Mouse (Mus musculus): ENCODE measurements at regions not wholly inside any gene's neighbourhood (a gene's known extent, or its start where the extent isn't known, plus 50 kb on each side); places are given as distances from the start of the nearest gene placed in this dataset.

DNA sequence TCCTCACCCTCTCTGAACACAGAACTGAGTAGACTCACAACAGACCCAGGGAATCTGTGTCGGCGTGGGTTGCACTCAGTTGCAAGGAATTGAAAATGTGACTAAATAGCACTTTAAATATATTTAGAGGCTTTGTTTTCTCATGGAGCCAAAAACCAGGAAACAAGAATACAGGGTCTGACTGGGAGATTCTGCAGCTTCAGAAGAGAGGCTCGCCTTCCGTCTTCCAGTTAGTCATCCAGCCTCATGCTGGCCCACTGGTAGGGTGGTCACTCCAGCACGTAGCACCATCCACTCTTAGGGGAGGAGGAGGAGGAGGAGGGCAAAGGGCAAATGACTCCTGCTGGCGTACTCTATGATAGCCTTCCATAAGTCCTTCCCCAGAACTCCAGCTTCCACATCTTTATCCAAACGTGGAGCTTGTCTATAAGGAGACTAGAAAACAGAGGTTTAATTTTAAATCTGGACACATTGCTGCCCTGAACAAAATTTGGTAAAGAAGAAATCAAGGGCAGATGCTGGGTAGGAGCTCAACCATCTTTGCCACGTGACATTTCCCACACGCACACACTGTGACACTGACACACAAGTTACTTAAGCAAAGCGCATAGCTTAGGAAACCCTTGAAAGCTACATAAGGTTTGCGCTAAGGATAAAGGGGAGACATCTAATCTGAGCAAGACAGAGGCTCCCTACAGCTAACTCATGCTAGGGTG is 60.8 kb downstream of the Mis18a start:
- DNase-seq, result no peak

DNA sequence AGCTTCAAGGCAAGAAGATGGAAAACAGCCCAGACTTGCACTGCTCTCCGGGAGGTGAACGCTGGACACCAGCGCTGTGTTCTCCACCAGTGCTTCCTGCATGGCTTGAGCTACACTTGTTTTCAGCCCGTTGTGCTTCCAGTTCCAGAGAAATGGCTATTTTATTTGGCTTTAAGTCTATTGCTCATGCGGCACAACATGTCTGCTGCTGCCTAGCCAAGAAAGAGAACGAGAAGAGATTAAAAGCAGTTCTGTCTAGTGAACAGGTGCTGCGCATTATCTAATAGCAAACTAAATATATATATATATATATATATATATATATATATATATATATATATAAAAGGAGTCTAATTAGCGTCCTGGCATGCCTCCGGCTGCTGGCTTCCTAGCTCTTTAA is 63.1 kb downstream of the Mis18a start:
- DNase-seq, result no peak

DNA sequence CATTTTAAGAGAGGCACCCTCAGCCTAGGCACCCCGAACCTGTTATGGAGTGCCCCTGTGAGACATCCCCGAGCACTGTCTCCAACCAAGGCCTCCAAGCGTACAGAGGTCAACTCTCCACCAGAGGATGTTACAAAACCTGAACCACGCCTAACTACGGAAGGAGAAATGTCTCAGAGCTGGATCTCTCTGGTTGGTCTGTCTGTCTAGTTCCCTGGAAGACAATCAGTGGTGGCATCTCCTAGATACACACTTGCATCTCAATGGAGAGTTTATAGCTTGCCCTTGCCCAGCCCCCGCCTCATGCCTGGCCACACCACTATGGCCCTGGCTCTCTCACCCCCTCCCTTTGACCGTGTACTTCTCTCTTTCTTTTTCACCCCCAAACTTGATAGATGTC is 69.2 kb downstream of the Mis18a start:
- DNase-seq, result no peak

DNA sequence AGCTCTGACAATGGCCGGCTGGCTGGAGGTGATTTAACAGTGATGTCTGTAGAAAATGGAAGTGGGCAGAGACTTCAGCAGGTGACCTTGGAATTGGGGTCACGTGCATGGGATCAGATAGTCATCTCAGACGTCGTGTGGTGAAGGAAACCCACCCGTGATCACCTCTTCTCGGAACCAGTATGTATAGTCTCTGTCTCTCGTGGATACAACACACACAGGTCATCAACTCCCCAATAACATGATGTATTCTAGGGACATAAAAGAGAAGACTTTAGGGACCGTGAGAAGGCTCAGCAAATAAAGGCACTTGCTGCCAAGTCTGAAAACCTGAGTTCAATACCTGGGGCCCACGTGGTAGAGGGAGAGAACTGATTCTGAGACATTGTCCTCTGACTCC is 70.2 kb downstream of the Mis18a start:
- no peak for DNase-seq

DNA sequence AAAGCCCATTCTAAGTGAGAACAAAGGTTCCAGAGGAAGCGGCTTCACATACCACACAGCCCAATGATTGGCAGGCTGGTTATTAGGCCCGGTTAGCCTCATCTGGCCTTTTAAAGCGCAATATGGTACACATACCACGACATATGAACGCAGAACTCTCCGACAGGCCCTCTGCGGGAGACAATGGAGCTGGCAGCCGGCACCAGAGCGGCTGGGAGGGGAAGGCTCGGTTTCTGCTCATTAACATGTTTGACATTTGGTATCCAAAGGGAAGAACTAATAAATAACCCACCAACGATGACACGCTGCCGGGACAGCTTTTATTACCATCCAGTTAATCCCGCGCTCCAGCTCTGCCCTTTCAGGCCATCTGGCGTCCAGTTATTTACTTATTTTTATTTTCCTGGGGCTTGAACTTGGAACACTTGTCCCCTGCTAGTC is 70.6 kb downstream of the Mis18a start:
- DNase-seq, result no peak

DNA sequence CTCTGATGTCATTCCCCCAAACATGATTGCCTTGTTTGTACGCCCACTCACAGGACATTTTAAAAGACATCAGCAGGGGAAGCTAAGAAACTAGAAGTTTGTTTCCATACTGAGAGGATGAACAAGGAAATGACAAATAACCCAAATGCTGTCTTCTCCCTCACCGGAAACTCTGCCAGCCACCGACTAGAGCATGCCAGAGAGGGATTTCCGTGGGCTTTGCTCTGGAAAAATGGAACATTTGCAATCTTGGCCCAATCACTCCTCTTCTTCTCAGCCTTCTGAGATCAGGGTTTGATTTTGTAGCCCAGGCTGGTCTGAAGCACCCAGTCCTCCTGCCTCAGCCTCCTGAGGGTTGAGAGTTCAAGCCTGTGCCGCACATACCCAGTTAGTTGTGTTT is 72.4 kb downstream of the Mis18a start:
- no peak for DNase-seq

DNA sequence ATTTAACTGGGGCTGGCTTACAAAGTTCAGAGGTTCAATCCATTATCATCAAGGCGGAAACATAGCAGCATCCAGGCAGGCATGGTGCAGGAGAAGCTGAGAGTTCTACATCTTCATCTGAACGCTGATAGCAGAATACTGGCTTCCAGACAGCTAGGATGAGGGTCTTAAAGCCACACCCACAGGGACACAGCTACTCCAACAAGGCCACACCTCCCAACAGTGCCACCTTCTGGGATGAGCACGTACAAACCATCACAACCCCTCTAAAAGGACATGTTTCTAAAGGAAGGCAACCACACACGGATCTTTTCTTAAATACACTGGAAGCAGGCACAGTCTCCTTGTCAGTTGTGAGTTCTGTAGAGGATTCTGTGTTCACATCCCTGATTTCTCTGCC is 74.4 kb downstream of the Mis18a start:
- DNase-seq, result no peak

DNA sequence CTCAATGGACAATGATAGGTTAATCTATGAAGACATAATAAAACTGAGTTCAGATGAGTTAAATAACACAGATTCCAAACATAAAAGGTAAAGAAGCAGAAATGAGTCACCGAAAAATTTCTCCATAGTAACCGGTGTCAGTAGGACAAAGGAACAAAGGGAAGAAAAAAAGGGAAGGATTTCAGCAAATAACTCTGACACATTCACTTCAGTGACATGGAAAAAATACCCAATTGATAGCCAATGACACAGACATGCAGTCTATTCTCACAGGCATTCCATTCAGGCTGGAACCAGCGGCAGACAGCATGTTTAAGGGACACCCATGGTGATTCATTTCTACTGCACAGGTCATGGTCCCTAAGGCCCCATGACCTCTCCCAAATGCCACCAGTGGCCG is 79.0 kb downstream of the Mis18a start:
- no peak for DNase-seq

DNA sequence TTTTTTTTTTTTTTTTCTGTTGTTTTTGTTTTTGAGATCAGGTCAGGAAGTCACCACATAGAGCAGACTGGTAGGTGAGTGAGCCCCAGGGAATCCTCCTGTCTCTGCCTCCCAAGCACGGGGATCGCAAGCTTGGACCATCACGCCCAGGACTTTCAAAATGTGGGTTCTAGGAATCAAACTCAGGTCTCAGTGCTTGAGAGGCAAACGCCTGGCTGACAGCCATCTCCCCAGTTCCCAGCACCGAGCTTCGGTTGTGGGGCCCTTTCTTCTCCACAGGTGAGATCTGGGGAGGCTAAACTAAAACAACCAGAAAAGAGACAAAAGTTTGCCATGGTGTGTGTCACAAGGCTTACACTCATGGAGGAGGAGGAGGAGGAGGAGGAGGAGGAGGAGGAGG is 84.5 kb downstream of the Mis18a start:
- DNase-seq, result no peak

DNA sequence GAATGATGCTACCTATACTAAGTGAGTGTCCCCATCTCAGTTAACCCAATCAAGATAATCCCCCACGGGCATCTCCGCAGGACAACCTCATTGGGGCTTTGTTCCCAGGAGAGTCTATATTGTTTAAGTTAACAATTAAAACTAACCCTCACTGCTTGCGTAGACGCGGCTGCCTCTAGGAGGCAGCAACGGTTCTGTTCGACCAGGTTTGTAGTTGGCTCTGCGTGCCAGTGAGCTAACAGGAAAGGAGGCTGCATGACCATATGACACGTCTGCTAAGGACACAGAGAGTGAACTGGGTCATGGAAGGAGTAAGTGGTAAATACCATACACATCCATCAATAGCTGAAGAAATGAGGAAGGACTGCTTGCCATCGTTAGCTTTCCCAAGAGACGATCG is 92.0 kb downstream of the Mis18a start:
- DNase-seq, result no peak

DNA sequence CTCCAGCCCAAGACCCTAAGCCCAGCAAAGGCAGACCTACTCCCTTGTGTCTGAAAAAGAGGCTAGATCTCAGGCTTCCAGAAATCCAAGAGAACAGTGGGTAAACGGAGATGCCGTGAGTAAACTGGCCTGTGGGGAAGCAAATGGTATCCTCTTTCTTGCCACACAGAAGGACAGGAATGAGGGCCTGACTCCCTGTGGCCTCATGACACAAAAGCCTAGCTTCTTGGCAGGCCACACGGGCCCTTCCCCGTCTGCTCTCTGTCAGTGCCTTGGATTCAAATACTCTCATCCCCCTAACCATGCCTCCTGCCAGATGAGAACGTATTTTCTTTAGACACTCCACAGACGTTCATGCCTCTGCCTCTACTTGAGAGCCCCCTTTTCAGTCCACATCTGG is 97.2 kb downstream of the Mis18a start:
- no peak for DNase-seq

DNA sequence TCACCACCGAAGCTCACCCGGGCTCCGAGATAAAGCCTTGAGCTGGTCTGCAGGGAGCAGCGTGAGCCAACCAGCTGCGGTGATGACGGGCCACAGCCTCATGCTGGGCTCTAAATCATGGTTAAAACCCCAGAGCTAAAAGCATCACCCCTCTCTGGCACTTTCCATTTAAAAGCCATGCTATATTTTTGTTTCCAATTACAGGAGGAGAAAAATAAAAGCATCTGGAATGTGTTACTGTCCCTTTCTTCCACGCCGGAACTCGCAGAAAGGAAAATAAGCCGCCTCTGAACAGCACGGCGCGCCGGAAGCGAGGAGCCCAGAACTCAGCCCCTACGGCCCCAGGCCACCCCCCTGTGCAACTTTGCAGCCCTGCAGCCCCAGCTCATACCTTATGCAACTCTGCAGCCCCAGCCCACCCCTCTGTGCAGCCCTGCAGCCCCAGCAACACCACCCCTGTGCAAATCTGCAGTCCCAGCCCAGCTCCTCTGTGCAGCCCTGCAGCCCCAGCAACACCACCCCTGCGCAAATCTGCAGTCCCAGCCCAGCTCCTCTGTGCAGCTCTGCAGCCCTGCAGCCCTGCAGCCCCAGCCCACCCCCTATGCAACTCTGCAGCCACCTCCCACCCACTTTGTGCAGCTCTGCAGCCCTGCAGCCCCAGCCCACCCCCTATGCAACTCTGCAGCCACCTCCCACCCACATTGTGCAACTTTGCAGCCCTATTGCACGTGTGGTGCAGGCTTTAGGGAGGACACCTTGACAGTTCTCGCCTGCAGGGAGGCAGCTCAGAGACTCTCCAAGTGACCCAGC is 97.9 kb downstream of the Mis18a start:
- no peak for DNase-seq

DNA sequence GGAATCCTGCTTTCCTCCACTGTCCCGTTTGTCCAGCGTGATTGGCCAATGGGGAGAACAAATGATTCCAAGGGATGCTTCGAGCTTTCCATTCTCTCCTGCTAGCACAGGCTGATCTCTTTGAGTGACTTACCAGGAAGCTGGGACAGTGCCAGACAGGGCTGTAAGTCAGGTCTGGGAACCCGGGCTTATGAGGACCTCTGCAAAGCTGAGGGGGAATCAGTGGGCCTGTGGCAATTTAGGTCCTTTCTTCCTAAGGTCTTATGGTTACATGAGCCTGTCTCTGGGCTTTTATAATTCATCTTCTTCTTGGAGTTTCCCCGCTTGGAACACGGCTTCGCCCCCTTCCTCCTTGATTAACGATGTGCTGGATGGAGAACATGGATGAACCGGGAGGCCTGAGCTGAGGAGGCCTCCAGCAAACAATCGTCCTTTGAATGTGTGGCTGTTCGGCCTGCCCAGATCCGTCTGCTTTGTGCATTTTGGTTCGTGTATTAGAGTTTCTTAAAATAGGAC is 98.5 kb downstream of the Mis18a start:
- DNase-seq, result no peak

DNA sequence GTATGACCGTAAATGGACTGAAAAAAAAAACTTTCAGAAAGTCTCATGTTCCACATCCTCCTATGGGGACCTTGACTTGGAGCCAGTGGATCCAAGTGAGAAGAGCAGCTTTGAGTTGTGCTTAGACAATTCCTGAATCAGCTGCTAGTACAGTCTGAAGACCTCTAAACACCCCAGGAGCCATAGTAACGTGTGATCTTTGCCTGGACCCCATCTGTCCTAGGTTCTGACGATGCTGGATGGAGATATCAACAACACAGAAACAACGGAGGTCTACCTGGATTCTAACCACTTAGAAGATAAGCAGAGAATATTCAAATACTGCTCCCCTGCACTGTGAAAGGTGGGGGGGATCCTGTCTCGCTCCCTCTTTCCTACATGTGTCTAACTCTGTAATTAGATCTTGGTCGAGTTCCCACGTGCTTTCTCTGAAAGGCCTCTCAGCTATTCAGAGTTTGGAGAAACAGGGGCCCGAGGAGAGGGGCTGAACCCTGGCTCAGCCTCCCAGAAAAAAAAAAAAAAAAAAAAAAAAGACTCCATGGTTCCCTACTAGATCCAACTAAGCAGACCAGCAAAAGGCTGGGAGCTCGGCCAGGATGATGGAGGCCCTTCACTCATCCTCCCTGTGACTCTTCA is 101.1 kb downstream of the Mis18a start:
- no peak for DNase-seq

DNA sequence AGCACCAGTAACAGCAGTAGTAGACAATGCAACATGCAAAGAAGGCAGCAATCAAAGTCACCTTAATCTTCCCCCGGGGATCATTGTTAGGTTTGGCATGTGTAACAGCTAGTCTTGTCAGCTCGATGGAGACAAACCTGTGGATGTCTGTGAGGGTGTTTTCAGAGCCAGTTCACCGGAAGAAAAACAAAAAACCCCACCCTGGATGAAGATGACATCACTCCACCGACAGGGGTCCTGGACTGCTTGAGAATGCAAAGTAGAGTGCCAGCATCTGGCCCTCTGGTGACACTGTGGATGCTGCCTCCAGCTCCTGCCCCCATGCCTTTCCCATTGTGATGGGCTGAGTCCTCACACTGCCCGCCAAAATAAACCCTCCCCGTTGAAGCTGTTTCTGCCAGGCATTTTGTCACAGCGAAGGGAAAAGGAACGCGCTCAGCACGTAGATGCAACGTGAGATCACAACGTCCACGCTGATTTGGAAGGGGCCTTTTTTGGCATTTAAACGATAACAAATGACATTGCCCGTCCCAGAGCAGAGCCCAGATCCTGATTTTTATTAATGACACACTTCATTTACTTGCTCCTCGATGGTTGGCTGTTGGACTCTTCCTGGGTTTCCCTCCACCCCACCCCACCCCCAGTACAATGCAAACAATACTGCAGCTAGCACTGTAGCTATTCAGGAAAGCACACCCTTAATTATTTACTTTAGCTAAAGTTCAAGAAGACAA is 101.7 kb downstream of the Mis18a start:
- no peak for DNase-seq

DNA sequence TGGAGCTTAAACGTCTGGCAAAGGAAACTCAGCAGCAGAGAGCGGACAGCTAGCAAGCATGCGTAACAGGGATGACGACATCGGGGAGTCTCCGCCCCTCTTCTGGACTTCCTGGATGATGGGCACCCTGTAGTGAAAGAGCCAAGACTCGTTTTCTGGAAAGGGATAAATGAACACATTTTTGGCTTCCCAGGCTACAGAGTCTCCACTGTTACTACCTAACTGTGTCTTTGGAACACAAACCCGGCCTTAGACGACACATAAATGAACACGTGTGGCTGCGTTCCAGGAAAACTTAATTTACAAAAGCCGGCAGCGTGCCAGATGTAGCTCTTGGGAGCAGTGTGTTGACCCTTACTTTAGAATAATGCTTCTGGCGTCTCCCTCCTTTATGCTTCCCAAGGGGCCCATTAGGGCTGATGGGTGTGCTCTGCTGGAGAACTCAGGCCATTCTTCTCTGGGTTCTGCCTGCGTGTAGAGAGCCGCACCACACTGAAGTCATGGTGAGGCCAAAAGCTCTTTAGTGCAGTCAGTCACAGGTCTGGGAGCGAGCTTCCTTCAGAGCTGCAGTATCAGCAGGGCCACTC is 103.1 kb downstream of the Mis18a start:
- DNase-seq, result peak; percentile 50

DNA sequence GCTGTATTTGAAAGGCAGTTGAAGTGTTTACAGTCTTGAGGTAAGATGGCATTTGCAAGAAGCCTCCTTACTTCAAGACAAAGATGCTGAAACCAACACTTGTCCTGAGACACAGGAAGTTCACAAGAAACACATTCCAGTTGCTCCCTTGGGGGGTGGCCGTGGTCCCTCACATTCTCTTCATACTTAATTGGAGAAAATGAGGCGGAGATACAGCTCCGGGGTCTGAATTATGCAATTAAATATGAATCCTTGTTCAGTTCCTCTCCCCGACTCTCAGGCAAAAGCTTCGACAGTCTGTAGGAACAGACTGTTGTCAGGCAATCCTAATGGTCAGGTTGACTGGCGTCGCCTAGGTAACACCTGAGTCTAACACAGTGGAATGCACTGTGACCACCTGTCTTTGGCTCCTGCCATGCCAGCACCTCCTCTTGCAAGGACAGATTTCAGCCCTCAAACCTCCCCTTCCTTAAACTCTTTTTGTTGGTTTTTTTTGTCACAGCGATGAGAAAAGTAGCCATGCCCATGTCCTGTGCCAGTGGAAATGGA is 104.5 kb downstream of the Mis18a start:
- no peak for DNase-seq

DNA sequence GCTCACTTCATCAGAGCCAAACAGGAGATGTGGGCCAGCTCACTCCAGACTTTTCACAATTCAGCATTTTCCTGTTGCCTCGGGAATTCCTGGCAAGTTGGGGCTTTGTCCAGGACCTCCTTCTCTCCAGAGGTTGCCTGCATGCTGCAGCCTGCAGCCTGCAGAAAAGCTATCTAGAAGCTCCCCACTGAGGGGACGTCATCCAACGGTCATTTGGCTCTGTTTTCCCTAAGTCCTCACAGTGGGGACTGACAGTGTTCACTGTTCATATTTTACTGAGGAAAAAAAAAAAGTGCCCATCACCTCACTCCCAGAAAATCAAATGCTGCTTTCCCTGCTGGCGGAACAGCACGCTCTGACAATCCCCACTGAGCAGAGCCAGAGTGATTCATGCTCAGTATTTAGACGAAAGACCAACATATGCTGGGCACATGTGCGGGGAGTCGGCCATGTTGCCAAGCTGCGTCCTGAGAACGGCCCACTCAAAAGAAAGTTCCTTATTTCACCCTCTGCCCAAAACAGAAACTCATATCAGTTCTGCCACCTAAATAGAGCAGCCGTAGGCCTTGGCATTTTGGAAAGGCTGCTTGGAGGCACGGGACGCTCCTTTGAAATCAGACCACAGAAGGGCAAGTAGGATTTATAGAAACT is 105.3 kb downstream of the Mis18a start:
- DNase-seq, result peak; percentile 90

DNA sequence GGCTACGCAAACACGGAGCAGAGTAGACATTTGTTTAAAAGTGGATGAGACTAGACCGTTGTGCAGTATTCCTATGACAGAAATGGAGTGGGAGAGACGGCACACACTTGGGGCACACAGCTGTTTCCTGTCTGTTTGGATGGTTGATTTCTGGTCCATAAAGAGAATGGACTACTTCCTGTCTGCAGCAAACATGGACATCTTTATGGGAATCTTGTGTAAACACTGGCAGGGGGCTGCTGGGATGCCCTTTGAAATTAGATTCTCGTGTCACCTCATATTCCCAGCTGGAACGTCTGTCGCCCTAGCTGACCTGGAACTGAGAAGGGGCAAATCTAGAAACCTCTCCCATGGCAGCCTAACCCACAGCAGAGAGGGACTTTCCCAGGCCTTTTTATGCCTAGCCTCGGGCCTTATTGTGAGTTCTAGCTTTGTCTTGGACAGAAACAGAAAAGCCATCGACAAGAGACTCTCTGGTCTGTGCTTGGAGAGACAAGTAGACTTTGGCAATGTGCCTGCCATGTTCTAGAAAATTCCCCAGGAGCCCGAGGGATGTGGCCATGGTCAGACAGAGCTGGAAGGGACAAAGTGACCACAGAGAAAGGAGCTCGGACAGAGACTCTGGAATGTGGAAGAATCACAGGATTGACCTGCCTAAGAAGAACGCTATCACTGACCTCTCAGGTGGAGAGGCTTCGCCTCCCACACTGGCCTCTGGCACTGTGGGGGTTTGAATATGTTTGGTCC is 107.5 kb downstream of the Mis18a start:
- no peak for DNase-seq

DNA sequence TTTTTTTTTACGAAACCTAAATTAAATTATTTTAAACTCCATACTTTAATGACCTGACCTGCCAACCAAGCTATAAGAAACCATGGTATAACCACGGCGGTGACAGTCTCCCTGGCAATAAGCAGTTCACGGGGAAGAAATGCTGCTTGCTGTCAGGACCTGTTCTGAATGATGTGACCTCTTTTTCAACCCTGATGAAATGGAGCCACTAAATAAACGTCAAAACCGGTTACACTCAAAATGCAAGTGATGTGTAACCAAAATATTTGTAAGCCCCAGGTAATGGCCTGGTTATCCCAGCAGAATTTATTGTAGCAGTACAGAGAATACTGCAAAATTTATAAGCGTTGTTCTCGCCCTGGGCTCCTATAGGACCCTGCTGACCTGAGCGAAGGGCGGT is 111.4 kb downstream of the Mis18a start:
- DNase-seq, result no peak

DNA sequence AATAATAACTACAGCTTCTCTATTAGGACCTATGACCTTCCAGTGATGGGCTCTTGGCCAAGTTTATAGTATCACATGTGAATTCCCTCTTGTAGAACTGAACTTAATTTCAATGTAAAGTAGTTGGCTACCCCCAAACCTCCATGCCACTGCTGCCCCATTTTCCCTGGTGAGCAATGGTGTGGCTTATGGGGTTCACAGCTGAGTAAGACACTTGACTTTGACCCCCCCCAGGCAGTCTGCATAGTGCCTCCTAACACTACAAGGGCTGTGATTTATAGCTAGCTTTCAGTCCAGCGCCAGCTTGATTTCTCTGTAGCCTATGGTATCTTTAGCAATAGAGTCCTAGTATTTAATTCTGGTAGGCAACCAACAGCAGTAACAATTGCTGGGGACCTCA is 113.1 kb downstream of the Mis18a start:
- DNase-seq, result no peak

Data from layer of hippocampus, adult 9-11 months (tissue).